Mouse (Mus musculus) pancreas, adult 10 weeks (tissue): ENCODE measurements around the gene Olfr11. TPM values are rescaled to one million over a fixed set of nuclear protein-coding genes. Genes with fewer than 3 reads are reported as not detected.

Source experiments
- polyA plus RNA-seq: library from polyadenylated mRNA; stranded (reverse); fragments of 350-450 nt; fragmentation: Illumina TruSeq; extraction: RNeasy Lipid Tissue Mini Kit (QIAGEN cat#74804); gene quantifications from one replicate; pipeline ENCODE4 v1.2.3, GENCODE M21; 2015; ENCODE audit warnings: low read depth, low replicate concordance; ENCODE audit not compliant: insufficient read depth

Olfr11 gene
- polyA plus RNA-seq: not detected

DNA sequence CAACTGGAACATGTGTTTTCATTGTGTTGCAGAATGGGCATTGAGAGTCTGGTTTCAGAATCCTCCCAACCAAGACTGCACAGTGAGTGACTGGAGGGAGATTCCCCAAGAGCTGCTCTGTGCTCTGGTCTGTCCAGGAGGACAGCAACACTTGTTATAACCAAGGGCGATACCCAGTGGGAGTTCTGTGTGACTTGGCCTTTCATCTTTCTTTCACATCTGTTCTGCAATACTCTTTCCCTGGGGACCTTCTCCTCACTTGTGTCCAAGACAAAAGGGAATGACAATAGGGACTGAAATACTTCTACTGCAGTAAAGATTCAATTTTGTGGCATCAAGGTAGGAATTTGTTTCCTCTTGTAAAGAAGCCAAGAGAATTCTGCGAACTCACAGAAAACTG, at the start of gene Olfr11:
Gene Olfr11, minus strand, starts transcription at position 101 of the 400 bp plus-strand sequence.

DNA sequence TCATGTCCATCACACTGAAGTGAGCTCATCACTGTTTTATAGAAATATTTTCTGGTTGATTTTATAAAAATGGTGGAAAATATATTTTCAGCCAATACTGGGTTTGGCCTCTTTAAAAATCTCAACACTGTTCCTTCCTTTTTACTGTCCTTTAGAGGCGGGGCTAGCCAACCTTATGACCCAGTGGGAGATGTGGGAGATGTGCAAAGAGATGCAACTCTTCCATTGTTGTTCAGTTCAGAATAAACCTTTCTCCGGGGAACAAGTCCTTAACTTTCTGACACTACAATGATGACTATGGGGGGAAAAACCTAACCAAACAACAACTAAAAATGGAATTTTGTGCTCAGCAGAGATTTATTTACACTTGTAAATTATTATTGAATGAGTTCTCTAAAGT, 35.0 kb upstream of the Olfr11 start, which contains the start of gene Olfr1360:
Gene Olfr1360, minus strand, starts transcription at position 101 of the 400 bp plus-strand sequence.

DNA sequence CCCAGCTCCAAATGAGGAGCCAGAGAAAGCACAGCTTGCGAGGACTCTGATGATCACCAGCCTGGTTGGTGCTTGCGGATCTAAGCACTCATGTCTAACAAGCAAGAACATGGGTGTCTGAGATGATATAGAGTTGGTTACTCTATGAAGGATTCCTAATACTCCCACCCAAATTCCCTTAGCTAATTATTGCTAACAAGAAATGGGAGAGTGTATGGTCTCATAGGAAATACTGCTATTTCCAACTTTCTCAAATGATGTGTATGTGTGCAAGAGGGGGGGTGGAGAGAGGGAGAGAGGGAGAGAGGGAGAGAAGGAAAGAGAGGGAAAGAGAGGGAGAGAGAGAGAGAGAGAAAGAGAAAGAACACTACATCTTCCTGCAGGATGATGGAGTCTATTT, 21.0 kb upstream of the Olfr11 start, which contains the start of gene Olfr1361:
Gene Olfr1361, minus strand, starts transcription at position 101 of the 400 bp plus-strand sequence.

DNA sequence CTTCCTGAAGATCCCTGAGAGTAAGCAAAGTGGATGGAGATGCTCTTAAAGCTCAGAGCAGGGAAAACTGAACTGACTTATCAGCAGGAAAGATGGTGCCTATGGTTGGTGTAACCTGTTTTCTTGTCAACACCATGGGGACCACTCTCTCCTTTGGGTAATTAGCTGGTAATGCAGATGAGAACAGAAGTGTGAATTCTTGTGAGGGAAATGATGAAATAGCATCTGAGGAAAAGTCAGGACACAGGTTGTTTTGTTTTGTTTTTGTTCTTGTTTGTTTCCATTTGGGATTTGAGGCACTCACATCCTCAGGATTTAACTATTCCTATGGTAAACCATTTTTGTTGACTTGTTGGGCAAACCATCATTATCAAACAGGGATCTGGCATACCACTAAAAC, 28.4 kb downstream of the Olfr11 start, which contains the start of gene Olfr1362:
Gene Olfr1362, minus strand, starts transcription at position 101 of the 400 bp plus-strand sequence.

Other genes with a start within 250 kb of the Olfr11 start
- gene Zkscan3, start 239.8 kb downstream of the Olfr11 start, polyA plus RNA-seq: 19.2 TPM
- 0.50 TPM for gene Pgbd1, start 201.5 kb downstream of the Olfr11 start, polyA plus RNA-seq
- 20.8 TPM for gene Zscan26, start 188.8 kb downstream of the Olfr11 start, polyA plus RNA-seq
- not detected for gene Nkapl, start 174.0 kb downstream of the Olfr11 start, polyA plus RNA-seq
- gene Zkscan4, start 163.6 kb downstream of the Olfr11 start, polyA plus RNA-seq: 0.92 TPM
- gene Gm10065, start 163.1 kb downstream of the Olfr11 start, polyA plus RNA-seq: not detected
- not detected for gene AK157302, start 147.3 kb downstream of the Olfr11 start, polyA plus RNA-seq
- gene Gm11273, start 141.1 kb downstream of the Olfr11 start, polyA plus RNA-seq: not detected
- 2.1 TPM for gene Zkscan8, start 111.4 kb downstream of the Olfr11 start, polyA plus RNA-seq
- not detected for gene Olfr1366, start 99.7 kb downstream of the Olfr11 start, polyA plus RNA-seq
- not detected for gene Olfr1535, start 82.6 kb downstream of the Olfr11 start, polyA plus RNA-seq
- not detected for gene Olfr1364, start 60.8 kb downstream of the Olfr11 start, polyA plus RNA-seq
- gene Olfr1362, start 28.5 kb downstream of the Olfr11 start, polyA plus RNA-seq: not detected
- gene Olfr1361, start 20.9 kb upstream of the Olfr11 start, polyA plus RNA-seq: not detected
- gene Olfr1360, start 34.9 kb upstream of the Olfr11 start, polyA plus RNA-seq: not detected
- gene Olfr1359, start 55.6 kb upstream of the Olfr11 start, polyA plus RNA-seq: not detected
- gene Hist1h2bl, start 73.6 kb upstream of the Olfr11 start, polyA plus RNA-seq: not detected
- not detected for gene Hist1h2ai, start 73.9 kb upstream of the Olfr11 start, polyA plus RNA-seq
- not detected for gene Hist1h3h, start 75.1 kb upstream of the Olfr11 start, polyA plus RNA-seq
- gene Hist1h2bm, start 79.5 kb upstream of the Olfr11 start, polyA plus RNA-seq: not detected
- not detected for gene Hist1h4j, start 92.5 kb upstream of the Olfr11 start, polyA plus RNA-seq
- gene Hist1h4k, start 108.0 kb upstream of the Olfr11 start, polyA plus RNA-seq: not detected
- not detected for gene Hist1h2ak, start 111.3 kb upstream of the Olfr11 start, polyA plus RNA-seq
- not detected for gene Hist1h2bn, start 111.6 kb upstream of the Olfr11 start, polyA plus RNA-seq
- gene Hist1h1b, start 138.1 kb upstream of the Olfr11 start, polyA plus RNA-seq: not detected
- not detected for gene Hist1h3i, start 140.9 kb upstream of the Olfr11 start, polyA plus RNA-seq
- gene Hist1h2an, start 144.7 kb upstream of the Olfr11 start, polyA plus RNA-seq: not detected
- not detected for gene Hist1h2bp, start 144.9 kb upstream of the Olfr11 start, polyA plus RNA-seq
- not detected for gene Hist1h2bq, start 167.7 kb upstream of the Olfr11 start, polyA plus RNA-seq
- not detected for gene Hist1h2ao, start 167.9 kb upstream of the Olfr11 start, polyA plus RNA-seq
- gene Hist1h4m, start 169.2 kb upstream of the Olfr11 start, polyA plus RNA-seq: not detected
- not detected for gene Hist1h4n, start 189.7 kb upstream of the Olfr11 start, polyA plus RNA-seq
- not detected for gene Hist1h2ap, start 191.0 kb upstream of the Olfr11 start, polyA plus RNA-seq
- 0.76 TPM for gene Hist1h2br, start 191.2 kb upstream of the Olfr11 start, polyA plus RNA-seq